Mouse (Mus musculus): ENCODE data around the gene Gnao1.

DNA sequence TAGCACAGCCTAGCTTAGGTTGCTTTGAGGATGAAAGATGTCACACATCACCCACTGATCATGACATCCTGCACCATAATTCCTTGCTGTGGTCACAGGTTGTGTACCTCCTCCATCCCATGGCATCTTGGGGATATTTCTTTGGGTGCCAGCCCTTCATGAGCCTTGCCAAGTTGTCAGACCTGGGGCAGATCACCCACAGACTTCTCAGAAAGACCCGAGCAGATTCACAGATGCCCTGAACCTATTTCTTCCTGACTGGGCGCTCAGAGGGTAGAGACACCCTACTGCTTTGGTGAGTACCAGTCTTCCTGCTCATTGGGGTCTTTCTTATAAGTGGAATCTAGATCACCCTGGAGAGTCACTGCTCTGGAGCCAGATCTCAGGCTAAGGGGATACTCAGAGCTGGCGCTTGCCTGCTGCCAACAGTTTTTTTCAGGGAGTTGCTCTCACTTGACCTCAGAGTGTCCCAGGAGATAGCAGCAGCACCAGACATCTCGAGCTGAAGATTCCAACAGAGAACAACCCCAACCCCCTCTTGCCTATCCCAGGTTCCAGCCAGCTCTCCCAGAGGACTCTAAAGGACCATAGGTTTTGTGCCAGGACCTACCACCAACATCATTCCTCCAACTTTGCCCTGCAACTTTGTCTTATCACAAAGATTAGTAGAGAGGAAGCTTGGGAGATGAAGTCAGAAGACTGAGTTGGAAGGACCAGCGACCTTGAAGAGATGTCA lies 58.9 kb downstream of the Gnao1 start:
- TF ChIP-seq CTCF (IDR thresholded peaks at IDR 0.05; ENCODE audit: borderline replicate concordance, extremely low read depth, insufficient read depth, insufficient read length) (no peak), POLR2A (IDR thresholded peaks at IDR 0.05; ENCODE audit: borderline replicate concordance, extremely low read depth, insufficient read depth, insufficient read length, poor library complexity, severe bottlenecking) (no peak)
